Mouse (Mus musculus) NIH3T3 (cell line): ENCODE results near the gene Nufip1.

Experiments
- DNase-seq: peaks from one replicate; pipeline ENCODE4 v3.0.0-alpha.2; 2012; ENCODE audit warnings: low read depth

Nufip1 gene

GRCm38 (mm10) chr14:76179343-76179742, 68.7 kb downstream of the Nufip1 start:
- DNase-seq = no peak

GRCm38 (mm10) chr14:76185358-76185757, 74.7 kb downstream of the Nufip1 start:
- DNase-seq = no peak

- DNase-seq = no peak
Observed at GRCm38 (mm10) chr14:76186299-76186698, 75.6 kb downstream of the Nufip1 start.
